Mouse (Mus musculus) liver, embryonic 13.5 days (tissue): ENCODE measurements around the gene Kazn. TPM values are rescaled to one million over a fixed set of nuclear protein-coding genes. Genes with fewer than 3 reads are reported as not detected.
A peak's percentile ranks its signal among the peaks of the same experiment; 100 is the strongest.

Experiments used
- ATAC-seq: fragments of 200-750 bp; cut with Nextera tagmentation; 2 replicates; pipeline ENCODE4 v1.8.0; 2017; ENCODE audit warnings: low read depth, mild to moderate bottlenecking, moderate number of reproducible peaks, moderate library complexity
- DNase-seq: peaks from one replicate; pipeline ENCODE4 v3.0.0; 2022
- H3K27ac ChIP-seq: fragments of 300-500 bp; sonication (generic); 2 replicates; pipeline ENCODE4 v1.5.1; 2015; ENCODE audit warnings: moderate library complexity, mild to moderate bottlenecking, inconsistent platforms
- H3K27me3 ChIP-seq: fragments of 300-500 bp; sonication (generic); 2 replicates; pipeline ENCODE4 v1.6.1; 2015; ENCODE audit warnings: mild to moderate bottlenecking, inconsistent platforms
- H3K36me3 ChIP-seq: fragments of 300-500 bp; sonication (generic); 2 replicates; pipeline ENCODE4 v1.6.1; 2015; ENCODE audit warnings: mild to moderate bottlenecking, inconsistent platforms
- H3K4me1 ChIP-seq: fragments of 300-500 bp; sonication (generic); replicated peaks from 2 replicates; pipeline ENCODE4 v1.6.1; 2015; ENCODE audit warnings: inconsistent platforms
- H3K4me2 ChIP-seq: fragments of 300-500 bp; sonication (generic); 2 replicates; pipeline ENCODE4 v1.6.1; 2015; ENCODE audit warnings: inconsistent platforms, mild to moderate bottlenecking, moderate library complexity
- H3K4me3 ChIP-seq: fragments of 300-500 bp; sonication (generic); replicated peaks from 2 replicates; pipeline ENCODE4 v1.5.1; 2015; ENCODE audit warnings: mild to moderate bottlenecking, inconsistent platforms
- H3K9ac ChIP-seq: fragments of 300-500 bp; sonication (generic); 2 replicates; pipeline ENCODE4 v1.6.1; 2015; ENCODE audit warnings: mild to moderate bottlenecking, inconsistent platforms
- H3K9me3 ChIP-seq: fragments of 300-500 bp; sonication (generic); replicated peaks from 2 replicates; pipeline ENCODE4 v1.6.1; 2016; ENCODE audit warnings: inconsistent platforms
- WGBS: fragments of 180-500 bp; shearing (Covaris S2); methylation state at CpG from one replicate; pipeline ENCODE4 v1.1.7; 2015; ENCODE audit not compliant: insufficient replicate concordance; 5-methylcytosine and 5-hydroxymethylcytosine counted together
- polyA plus RNA-seq: library from polyadenylated mRNA; unstranded; fragments of >200 nt; fragmentation: Nextera tagmentation; extraction: Ambion mirVana; gene quantifications from 2 replicates; pipeline ENCODE4 v1.2.1, GENCODE M21; 2015

Gene Kazn
- polyA plus RNA-seq, 1 experiment from 2014 or later, result 0.65 TPM

DNA sequence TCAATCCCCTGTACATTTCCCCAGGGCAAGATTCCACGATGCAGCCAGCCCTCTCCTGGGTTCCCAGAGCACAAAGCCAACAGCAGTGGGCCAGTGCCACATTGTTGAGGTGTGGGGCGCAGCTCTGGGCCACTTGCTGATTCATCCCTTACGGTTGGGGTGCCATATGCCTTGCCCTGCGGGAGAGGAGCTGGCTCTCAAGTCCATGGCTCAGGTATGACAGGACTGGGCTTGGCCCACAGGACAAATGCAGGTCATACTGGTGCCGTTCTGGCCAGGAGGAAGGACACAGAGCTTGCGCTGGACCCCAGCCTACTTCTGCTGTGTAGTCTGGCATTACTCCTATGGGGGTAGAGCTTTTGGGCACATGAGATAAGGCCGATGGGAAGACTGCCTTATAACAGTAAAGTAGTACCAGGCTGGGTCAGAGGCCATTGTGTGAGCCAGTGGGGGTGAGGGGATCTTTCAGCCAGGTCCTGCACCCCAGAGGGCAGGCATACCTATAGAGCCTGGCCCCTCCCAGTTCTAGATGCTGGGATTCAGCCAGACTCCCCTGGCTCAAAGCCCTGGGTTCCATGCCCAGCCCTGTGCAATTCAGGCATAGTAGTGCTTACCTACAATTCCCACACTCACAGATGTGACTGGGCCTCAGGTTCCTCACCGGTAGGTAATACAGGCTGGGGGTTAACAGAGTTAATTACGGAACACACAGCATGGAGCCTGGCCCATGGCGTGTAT is 102.3 kb downstream of the Kazn start:
- no peaks in the 10 kb centered on the region for H3K4me1 ChIP-seq
- WGBS, result 79% methylated on average over 10 of the region's 10 CpGs
- no peak for ATAC-seq

DNA sequence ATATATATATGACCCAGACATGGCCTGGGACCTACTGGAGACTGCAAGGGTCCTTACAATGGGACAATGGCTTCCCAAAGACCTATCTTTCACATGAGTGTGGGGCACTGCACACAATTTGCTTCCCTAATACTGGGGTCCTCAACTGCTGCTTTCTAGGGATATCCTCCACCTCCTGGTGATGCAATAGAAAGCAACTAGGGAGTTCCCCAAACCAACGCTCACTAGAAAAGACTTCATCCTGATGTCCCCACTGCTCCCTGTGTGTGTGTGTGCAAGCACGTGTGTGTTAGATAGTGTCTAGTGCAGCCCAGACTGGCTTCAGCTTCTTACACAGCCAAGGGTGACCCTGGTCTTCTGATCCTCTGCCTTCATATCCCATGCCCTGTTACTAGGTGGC is 103.7 kb downstream of the Kazn start:
- H3K4me1 ChIP-seq, result no peaks in the 10 kb centered on the region
- no peak overlapping the region for H3K27ac ChIP-seq
- no peak overlapping the region for H3K9ac ChIP-seq
- ATAC-seq (no peak), DNase-seq (no peak)
- no peaks in the 10 kb centered on the region for H3K27me3 ChIP-seq
- H3K9me3 ChIP-seq, result no peaks in the 10 kb centered on the region
- H3K4me3 ChIP-seq, result no peak overlapping the region
- no peaks in the 10 kb centered on the region for H3K36me3 ChIP-seq
- 53% methylated on average over 2 of the region's 2 CpGs for WGBS
- no peak overlapping the region for H3K4me2 ChIP-seq

More for the DNA sequence above, 102.3 kb downstream of the Kazn start:
- Histone ChIP-seq H3K36me3 (no peaks in the 10 kb centered on the region), H3K4me2 (no peak overlapping the region), H3K9ac (no peak overlapping the region), H3K9me3 (no peaks in the 10 kb centered on the region), H3K27me3 (no peaks in the 10 kb centered on the region), H3K4me3 (no peak overlapping the region), H3K27ac (no peak overlapping the region)
- DNase-seq, result no peak

DNA sequence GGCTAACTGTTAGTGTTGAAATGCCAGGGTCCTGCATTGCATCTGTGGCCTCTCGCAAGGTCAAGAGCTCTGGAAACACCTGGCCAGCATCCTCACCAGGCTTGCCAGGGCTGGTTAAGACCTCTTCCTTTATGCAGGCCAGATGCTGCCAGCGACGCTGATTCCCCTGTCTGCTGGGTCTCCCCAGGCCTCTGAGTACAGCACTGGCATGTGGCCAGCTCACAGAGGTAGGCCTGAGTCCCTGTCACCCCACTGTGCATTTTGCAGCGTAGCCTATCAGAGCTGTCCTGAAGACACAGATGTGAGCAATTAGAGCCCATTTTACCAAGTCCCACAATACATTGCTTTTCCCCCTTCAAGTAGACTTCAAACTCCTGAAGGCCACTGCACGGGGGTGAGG is 109.0 kb downstream of the Kazn start:
- peaks cover 9% of the 10 kb centered on the region for H3K4me1 ChIP-seq
- DNase-seq (no peak), ATAC-seq (no peak)
- H3K36me3 ChIP-seq, result no peaks in the 10 kb centered on the region
- H3K27ac ChIP-seq, result no peak overlapping the region
- no peak overlapping the region for H3K4me3 ChIP-seq
- no peak overlapping the region for H3K9ac ChIP-seq
- H3K9me3 ChIP-seq, result no peaks in the 10 kb centered on the region
- H3K4me2 ChIP-seq, result no peak overlapping the region
- 56% methylated on average over 5 of the region's 5 CpGs for WGBS
- H3K27me3 ChIP-seq, result no peaks in the 10 kb centered on the region

DNA sequence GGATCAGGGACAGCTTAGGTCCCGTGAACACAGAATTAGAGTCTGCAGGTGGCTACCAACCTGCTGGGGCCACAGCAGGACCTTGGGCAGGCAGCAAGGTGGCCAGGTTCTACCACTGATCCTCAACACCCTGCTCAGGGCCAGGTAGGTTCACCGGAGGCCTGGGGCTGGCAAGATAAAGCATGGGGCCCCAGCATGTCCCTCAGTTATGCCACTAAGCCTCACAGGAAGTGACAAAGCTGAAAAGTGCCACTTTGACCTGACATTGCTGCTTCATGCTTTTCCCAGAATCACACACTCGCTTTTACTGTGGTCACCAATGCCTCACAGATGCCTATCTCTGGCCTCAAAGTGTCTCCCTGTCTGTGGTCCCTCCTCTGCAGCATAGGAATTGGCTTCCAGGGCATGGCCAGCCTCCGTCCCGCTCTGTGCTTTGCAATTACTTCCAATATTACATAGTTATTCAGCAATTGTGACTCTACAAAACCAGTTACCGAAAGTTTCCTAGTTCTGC is 111.9 kb downstream of the Kazn start:
- Histone ChIP-seq H3K27me3 (no peaks in the 10 kb centered on the region), H3K36me3 (no peaks in the 10 kb centered on the region), H3K9ac (no peak overlapping the region), H3K4me1 (peaks cover 9% of the 10 kb centered on the region), H3K27ac (no peak overlapping the region), H3K9me3 (no peaks in the 10 kb centered on the region), H3K4me3 (no peak overlapping the region), H3K4me2 (no peak overlapping the region)
- 23% methylated on average over 6 of the region's 6 CpGs for WGBS
- DNase-seq (no peak), ATAC-seq (no peak)

DNA sequence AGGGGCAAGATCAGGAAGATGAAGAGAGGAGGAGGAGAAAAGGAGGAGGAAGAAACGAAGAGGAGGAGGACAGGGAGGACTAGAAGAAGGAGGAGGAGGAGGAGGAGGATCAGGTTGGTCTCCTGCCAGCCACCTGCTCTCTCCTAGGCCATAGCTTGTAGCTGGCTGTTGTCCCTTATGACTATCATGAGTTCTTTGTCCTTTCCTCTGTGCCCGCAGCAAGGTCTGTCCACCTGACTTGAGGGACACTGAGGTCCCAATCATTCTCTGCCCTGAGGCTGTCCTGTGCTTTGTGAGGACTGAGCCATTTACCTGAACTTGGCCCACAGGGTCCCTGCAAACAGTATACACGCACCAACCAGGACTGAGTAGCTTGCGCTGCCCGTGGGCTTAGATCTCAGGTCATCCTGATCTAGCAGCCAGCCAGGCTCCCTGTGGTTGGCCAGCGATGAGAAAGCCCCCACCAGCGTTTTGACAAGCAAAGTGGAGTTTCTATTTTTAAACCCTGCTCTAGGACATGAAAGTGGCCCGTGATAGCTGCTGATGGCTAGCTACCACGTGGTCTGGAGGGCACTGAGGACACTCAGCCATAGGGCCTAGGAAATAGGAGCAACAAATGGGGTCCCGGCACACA is 112.4 kb downstream of the Kazn start:
- no peaks in the 10 kb centered on the region for H3K36me3 ChIP-seq
- no peak overlapping the region for H3K9ac ChIP-seq
- peaks cover 9% of the 10 kb centered on the region for H3K4me1 ChIP-seq
- H3K9me3 ChIP-seq, result no peaks in the 10 kb centered on the region
- H3K27ac ChIP-seq, result no peak overlapping the region
- ATAC-seq, result no peak
- WGBS, result 30% methylated on average over 10 of the region's 10 CpGs
- H3K4me3 ChIP-seq, result no peak overlapping the region
- no peaks in the 10 kb centered on the region for H3K27me3 ChIP-seq
- DNase-seq, result no peak
- no peak overlapping the region for H3K4me2 ChIP-seq

DNA sequence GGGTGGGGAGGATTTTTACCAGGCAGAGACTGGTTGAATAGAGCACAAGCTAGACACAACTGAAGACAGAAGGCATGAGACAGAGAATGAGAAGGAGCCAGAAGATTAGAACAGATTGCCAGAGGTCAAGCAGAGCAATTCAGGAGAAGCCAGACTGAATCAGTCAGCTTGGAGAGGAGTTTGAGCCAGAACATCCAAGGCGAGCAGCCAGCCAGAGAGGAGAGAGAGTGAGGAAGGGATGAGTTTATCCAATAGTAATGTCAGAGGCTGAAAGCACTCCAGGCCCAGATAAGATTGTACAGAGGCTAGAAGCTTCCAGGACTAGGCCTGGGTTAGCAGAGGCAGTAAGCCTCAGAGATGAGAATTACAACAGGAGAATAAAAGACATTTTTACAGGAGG is 118.0 kb downstream of the Kazn start:
- ATAC-seq, result no peak
- Histone ChIP-seq H3K27me3 (no peaks in the 10 kb centered on the region), H3K36me3 (no peaks in the 10 kb centered on the region), H3K9ac (no peak overlapping the region), H3K4me3 (no peak overlapping the region), H3K4me1 (no peaks in the 10 kb centered on the region), H3K9me3 (no peaks in the 10 kb centered on the region), H3K4me2 (no peak overlapping the region), H3K27ac (no peak overlapping the region)
- 20% methylated on average over 1 of the region's 1 CpGs for WGBS
- no peak for DNase-seq

DNA sequence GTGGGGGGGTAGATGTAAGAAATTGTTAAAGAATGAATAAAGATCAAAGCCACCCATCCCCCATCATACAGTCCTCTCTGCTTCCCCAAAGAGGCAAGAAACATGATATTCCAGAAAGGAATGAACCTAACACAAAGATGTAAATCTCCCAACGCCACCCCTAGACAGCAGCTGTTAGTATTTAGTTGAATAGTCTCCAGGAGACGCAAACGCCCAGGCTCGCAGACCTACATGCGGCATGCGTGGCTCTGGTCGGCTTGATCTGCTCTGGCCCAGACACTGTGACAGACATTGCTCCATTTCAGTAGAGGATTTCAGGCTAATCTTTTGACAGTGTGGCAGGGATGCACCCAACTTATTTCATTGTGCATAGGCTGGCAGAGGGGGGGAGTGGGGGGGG is 120.7 kb downstream of the Kazn start:
- Histone ChIP-seq H3K9me3 (no peaks in the 10 kb centered on the region), H3K27me3 (0 out of 2 replicates have a peak, but pooled peaks cover 4% of the 10 kb centered on the region), H3K4me2 (no peak overlapping the region), H3K27ac (no peak overlapping the region), H3K36me3 (no peaks in the 10 kb centered on the region), H3K4me1 (no peaks in the 10 kb centered on the region), H3K4me3 (no peak overlapping the region), H3K9ac (no peak overlapping the region)
- no peak for DNase-seq
- 78% methylated on average over 7 of the region's 7 CpGs for WGBS
- ATAC-seq, result no peak

DNA sequence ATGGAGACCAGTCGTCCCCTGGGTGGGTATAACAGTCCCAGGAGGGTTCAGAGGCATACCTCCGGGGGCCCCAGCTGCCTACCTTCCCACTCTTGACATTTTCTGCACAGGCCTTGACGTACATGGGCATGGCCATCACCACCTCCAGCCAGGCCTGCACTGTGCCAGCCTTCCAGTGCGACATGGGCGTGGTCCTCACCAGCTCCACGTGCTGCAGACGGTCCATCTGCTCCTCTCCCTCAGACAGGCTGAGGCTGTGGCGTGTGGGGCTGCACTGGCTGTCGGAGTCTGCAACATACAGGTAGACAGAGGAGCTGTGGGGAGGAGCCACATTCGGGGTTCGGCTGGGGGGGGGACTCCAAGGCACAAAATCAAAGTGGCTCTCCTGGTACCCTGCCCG is 121.2 kb downstream of the Kazn start:
- no peaks in the 10 kb centered on the region for H3K9me3 ChIP-seq
- no peak overlapping the region for H3K27ac ChIP-seq
- no peak for ATAC-seq
- WGBS, result 59% methylated on average over 12 of the region's 12 CpGs
- DNase-seq, result no peak
- H3K27me3 ChIP-seq, result 0 out of 2 replicates have a peak, but pooled peaks cover 4% of the 10 kb centered on the region
- H3K4me1 ChIP-seq, result no peaks in the 10 kb centered on the region
- H3K4me3 ChIP-seq, result no peak overlapping the region
- H3K9ac ChIP-seq, result no peak overlapping the region
- H3K36me3 ChIP-seq, result no peaks in the 10 kb centered on the region
- H3K4me2 ChIP-seq, result no peak overlapping the region

DNA sequence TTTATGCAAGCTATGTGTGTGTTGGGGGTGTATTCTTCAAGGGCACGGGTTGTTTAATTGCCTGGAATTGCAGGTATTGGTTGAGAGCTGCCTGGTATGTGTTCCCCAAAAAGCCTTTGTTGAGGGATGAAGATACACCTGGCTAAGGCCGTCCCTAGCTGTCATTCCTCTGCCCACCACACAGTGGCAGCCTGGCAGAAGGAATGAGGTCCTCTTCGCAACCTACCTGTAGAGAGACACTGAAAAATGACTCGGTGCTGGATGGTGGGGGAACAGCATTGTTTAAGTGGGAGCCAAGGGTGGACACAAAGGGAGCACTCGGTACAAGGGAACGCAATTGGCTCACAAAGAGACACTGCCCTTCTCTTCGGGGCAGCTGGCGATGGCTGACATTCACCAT is 125.9 kb downstream of the Kazn start:
- ATAC-seq (no peak), DNase-seq (no peak)
- Histone ChIP-seq H3K36me3 (no peaks in the 10 kb centered on the region), H3K27me3 (0 out of 2 replicates have a peak, but pooled peaks cover 4% of the 10 kb centered on the region), H3K27ac (no peak overlapping the region), H3K9me3 (no peaks in the 10 kb centered on the region), H3K4me2 (no peak overlapping the region), H3K9ac (no peak overlapping the region), H3K4me3 (no peak overlapping the region), H3K4me1 (no peaks in the 10 kb centered on the region)
- 31% methylated on average over 8 of the region's 8 CpGs for WGBS

DNA sequence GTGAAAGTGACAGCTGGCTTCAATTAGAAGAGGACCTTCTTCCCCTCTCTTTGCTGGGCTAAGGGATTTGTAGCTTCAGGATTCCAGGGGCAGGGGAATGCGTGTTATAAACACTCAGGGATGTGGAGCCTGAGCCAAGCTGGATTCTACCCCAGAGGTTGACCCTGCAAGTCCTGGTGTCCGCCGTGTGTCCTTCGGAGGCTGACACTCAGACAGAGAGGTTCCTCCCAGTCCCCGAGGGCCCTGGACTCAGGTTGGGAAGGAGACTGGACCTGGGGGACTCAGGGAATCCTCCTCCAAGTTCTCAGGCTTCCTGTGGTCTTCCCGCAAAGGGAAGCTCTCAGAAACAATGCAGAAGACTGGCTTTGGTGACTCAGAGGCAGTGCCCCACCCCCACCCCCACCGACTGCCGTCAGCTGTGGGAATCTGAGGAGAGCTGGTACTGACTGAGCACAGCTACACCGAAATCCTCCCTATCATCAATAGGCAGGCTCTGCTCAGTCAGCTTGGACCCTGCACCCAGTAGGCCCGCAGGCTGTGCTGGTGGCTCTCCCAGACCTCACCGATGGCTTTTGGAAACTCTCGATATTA is 136.0 kb downstream of the Kazn start:
- Histone ChIP-seq H3K27me3 (0 out of 2 replicates have a peak, but pooled peaks cover 4% of the 10 kb centered on the region), H3K9ac (no peak overlapping the region), H3K27ac (no peak overlapping the region), H3K4me3 (no peak overlapping the region), H3K4me2 (no peak overlapping the region), H3K36me3 (no peaks in the 10 kb centered on the region), H3K4me1 (peaks cover under 1% of the 10 kb centered on the region; the same call in 1 of the 2 replicates), H3K9me3 (no peaks in the 10 kb centered on the region)
- ATAC-seq, result no peak
- DNase-seq, result no peak
- 27% methylated on average over 12 of the region's 12 CpGs for WGBS

DNA sequence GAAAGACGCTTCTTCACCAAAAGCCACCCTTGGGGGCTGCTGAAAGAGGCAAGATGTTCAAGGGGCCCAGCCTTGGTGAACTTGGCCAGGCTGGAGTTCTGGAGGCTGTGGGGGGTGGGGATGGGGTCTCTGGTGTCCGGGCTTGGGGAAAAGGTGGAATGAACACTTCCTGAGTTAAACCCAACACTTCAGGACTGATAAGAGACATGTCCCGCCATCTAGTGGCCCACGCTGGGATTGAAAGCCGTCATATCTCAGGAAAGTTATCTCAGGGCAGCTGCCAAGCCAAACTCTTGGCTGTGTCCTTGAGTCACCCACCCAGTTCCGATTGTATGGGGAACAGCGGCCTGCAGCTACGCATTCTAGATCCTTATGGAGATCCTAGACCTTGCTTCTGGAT is 140.9 kb downstream of the Kazn start:
- Histone ChIP-seq H3K27ac (no peak overlapping the region), H3K9ac (no peak overlapping the region), H3K4me3 (no peak overlapping the region), H3K4me2 (peak overlapping the region; percentile 37), H3K27me3 (0 out of 2 replicates have a peak, but pooled peaks cover 4% of the 10 kb centered on the region), H3K4me1 (peaks cover 17% of the 10 kb centered on the region), H3K9me3 (no peaks in the 10 kb centered on the region), H3K36me3 (no peaks in the 10 kb centered on the region)
- ATAC-seq (no peak), DNase-seq (peak; percentile 26)
- WGBS, result 5% methylated on average over 8 of the region's 8 CpGs
